Mouse (Mus musculus) midbrain, embryonic 10.5 days (tissue): ENCODE measurements at regions not wholly inside any gene's neighbourhood (a gene's known extent, or its start where the extent isn't known, plus 50 kb on each side); places are given as distances from the start of the nearest gene placed in this dataset.
A peak's percentile ranks its signal among the peaks of the same experiment; 100 is the strongest.

Experiments
- DNase-seq: peaks from one replicate; pipeline ENCODE4 v3.0.0-alpha.2; 2017; ENCODE audit warnings: low spot score
- H3K27ac ChIP-seq: fragments of 300-500 bp; sonication (generic); replicated peaks from 2 replicates; pipeline ENCODE4 v1.5.1; 2016; ENCODE audit warnings: mild to moderate bottlenecking
- H3K27me3 ChIP-seq: fragments of 300-500 bp; sonication (generic); 2 replicates; pipeline ENCODE4 v1.6.1; 2016; ENCODE audit warnings: low read depth, mild to moderate bottlenecking; ENCODE audit not compliant: poor library complexity, severe bottlenecking
- H3K36me3 ChIP-seq: fragments of 300-500 bp; sonication (generic); 2 replicates; pipeline ENCODE4 v1.6.1; 2016; ENCODE audit warnings: mild to moderate bottlenecking, moderate library complexity
- H3K4me1 ChIP-seq: fragments of 300-500 bp; sonication (generic); 2 replicates; pipeline ENCODE4 v1.6.1; 2016
- H3K4me3 ChIP-seq: fragments of 300-500 bp; sonication (generic); 2 replicates; pipeline ENCODE4 v1.5.1; 2016; ENCODE audit warnings: mild to moderate bottlenecking, moderate library complexity
- H3K9me3 ChIP-seq: fragments of 300-500 bp; sonication (generic); replicated peaks from 2 replicates; pipeline ENCODE4 v1.6.1; 2016; ENCODE audit warnings: mild to moderate bottlenecking
- WGBS: fragments of 180-500 bp; shearing (Covaris S2); methylation state at CpG from one replicate; pipeline ENCODE4 v1.1.7; 2016; 5-methylcytosine and 5-hydroxymethylcytosine counted together

DNA sequence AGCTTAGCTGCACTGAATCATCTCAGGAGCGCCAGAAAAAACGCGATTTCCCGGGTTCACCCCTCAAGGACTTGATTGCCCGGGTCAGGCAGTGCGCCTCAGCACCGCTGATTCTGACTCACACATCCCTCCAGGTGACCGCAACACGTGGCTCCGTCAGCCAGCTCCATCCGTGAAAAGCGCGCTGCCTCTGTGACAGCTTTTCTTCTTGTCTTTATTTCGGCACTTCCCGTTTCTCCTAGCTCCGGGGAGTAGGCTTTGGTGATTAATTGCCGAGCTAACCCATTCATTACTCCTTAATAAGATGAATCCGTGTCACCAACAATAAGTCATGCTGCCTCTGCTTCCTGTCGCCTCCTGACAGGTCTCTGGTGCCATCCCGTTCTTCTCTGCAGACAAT lies 108.6 kb downstream of the Katnal1 start:
- no peak for DNase-seq
- no peak overlapping the region for H3K27ac ChIP-seq
- 26% methylated on average over 20 of the region's 20 CpGs for WGBS
- peaks cover 13% of the 10 kb centered on the region for H3K4me1 ChIP-seq
- peaks cover 30% of the 10 kb centered on the region for H3K27me3 ChIP-seq
- H3K36me3 ChIP-seq, result no peaks in the 10 kb centered on the region
- H3K9me3 ChIP-seq, result no peaks in the 10 kb centered on the region
- H3K4me3 ChIP-seq, result peak overlapping the region; percentile 27

DNA sequence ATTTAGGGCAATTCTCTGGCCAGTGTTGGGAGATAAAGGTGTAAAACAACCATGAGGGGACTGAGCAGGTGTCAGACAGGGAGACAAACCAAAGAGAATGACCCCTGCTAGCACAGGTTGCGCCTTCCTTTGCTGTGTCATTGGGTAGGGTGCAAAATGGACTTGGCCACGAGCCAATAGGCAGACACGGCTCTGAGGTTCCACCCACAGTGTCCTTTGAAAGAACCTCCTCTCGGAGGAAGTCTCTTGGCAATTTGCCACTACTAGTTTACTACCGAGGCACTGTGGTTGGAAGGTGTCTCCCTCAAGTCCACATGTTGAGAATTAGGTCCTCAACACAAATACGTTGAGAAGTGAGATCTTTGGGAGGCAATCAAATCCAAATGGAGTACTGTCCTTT lies 109.7 kb downstream of the Katnal1 start:
- Histone ChIP-seq H3K4me1 (peaks cover 13% of the 10 kb centered on the region), H3K4me3 (no peak overlapping the region), H3K9me3 (no peaks in the 10 kb centered on the region), H3K27ac (no peak overlapping the region), H3K27me3 (peaks cover 30% of the 10 kb centered on the region), H3K36me3 (no peaks in the 10 kb centered on the region)
- WGBS, result 87% methylated on average over 6 of the region's 6 CpGs
- DNase-seq, result no peak

DNA sequence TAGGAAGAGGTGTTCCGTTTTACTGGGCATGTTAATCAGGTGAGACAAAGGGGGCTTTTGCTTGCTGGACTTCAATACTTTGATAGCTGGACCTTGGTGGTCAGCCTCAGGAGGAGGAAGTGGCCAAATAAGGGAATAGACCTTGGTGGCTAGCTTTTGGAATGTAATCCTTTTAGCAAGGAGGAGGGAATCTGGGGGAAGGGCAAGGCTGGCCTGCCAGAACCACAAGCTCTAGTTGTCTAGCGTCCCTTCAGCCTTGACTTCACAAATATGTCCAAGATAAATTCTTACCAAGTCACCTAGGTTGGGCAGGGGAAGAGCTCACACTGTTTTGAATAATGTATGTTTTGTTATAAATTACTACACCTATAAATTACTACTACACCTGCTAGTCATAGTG lies 110.4 kb downstream of the Katnal1 start:
- no peaks in the 10 kb centered on the region for H3K9me3 ChIP-seq
- H3K27ac ChIP-seq, result no peak overlapping the region
- 69% methylated on average over 2 of the region's 2 CpGs for WGBS
- H3K27me3 ChIP-seq, result peaks cover 30% of the 10 kb centered on the region
- H3K4me1 ChIP-seq, result peaks cover 13% of the 10 kb centered on the region
- H3K36me3 ChIP-seq, result no peaks in the 10 kb centered on the region
- no peak for DNase-seq
- H3K4me3 ChIP-seq, result no peak overlapping the region

DNA sequence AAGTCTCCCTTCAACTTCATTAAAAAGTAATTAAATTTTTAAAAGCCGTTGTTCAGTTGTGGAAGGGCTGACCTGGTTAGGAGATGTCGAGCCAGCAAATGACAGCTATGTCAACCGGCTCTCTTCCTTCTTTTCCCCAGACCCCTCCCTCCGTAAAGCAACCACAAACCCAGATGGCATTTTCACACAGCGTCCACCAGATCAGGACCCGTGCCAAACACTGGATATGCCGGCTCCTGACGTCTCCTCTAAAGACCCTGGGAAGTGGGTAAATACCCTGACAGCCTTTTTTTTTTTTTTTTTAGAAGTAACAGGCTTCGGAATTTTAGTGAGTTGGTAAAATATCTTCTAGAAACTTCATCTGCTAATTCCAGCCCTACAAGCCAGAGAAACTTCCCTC lies 116.3 kb downstream of the Katnal1 start:
- no peak overlapping the region for H3K27ac ChIP-seq
- no peak overlapping the region for H3K4me3 ChIP-seq
- DNase-seq, result no peak
- H3K9me3 ChIP-seq, result no peaks in the 10 kb centered on the region; the same call in 1 of the 2 replicates
- WGBS, result 83% methylated on average over 9 of the region's 9 CpGs
- H3K36me3 ChIP-seq, result no peaks in the 10 kb centered on the region
- peaks cover 33% of the 10 kb centered on the region for H3K27me3 ChIP-seq
- peaks cover 8% of the 10 kb centered on the region; the same call in 1 of the 2 replicates for H3K4me1 ChIP-seq

DNA sequence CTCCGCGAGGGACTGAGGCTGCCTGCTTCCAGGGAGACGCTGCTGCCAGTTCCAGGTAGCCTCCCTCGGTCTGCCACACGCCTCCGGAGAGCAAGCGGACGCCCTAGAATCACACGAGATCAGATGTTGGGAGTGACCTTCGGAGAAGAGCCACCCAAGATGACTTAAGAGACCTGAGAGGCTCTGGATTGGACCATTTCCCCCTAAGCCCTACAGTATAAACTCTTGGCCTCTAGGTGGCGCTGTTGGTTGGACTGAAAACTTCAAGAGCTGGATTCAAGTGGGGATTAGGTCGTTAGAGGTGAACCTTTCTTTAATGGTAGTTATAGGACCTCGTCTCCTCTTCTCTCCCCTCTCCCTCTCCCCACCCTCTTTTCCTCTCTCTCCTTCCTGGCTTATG lies 117.1 kb downstream of the Katnal1 start:
- Histone ChIP-seq H3K9me3 (no peaks in the 10 kb centered on the region; the same call in 1 of the 2 replicates), H3K4me3 (no peak overlapping the region), H3K36me3 (no peaks in the 10 kb centered on the region), H3K4me1 (peaks cover 8% of the 10 kb centered on the region; the same call in 1 of the 2 replicates), H3K27me3 (peaks cover 33% of the 10 kb centered on the region), H3K27ac (no peak overlapping the region)
- DNase-seq, result peak; percentile 75
- 21% methylated on average over 13 of the region's 13 CpGs for WGBS

DNA sequence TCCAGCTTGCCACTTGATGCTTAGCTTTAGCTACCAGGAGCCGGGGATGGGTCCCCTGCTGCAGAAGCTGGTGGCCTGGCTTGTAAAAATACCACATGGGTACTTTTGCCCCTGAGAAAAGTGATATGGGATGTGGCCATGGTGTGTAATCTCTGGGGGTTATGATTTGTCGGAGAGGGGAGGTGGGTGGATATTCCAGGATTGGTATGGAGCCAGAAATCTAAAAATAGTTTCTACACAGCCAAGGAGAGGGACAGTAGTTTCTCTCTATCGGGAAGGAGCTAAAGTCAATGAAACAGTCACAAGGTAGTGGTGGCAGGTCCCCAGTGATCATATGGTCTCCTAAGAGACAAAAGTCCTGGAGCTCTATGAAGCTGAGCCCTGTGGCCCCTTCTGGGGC lies 119.6 kb downstream of the Katnal1 start:
- H3K27me3 ChIP-seq, result peaks cover 33% of the 10 kb centered on the region
- peaks cover 8% of the 10 kb centered on the region; the same call in 1 of the 2 replicates for H3K4me1 ChIP-seq
- H3K36me3 ChIP-seq, result no peaks in the 10 kb centered on the region
- DNase-seq, result no peak
- no peak overlapping the region for H3K27ac ChIP-seq
- H3K4me3 ChIP-seq, result no peak overlapping the region
- 86% methylated on average over 3 of the region's 3 CpGs for WGBS
- no peaks in the 10 kb centered on the region; the same call in 1 of the 2 replicates for H3K9me3 ChIP-seq

DNA sequence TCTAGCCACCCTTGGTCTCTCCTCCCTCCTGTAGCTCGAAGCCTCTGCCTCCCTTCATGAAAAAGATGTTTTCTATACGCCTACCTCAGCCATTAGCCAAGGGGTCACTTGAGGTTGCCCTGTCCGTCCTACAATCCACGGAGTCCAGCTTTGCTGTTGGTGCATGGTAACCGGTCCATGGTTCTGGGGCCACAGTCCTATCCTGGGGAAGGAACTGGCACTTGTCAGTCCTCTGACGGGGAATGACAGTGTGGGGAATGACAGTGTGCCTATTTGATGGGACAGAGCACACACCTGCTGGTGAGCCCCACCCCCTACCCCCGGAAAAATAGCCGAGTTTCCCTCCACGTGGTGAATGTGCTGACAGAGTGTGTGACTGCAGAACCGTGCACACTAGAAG lies 120.1 kb downstream of the Katnal1 start:
- Histone ChIP-seq H3K9me3 (no peaks in the 10 kb centered on the region; the same call in 1 of the 2 replicates), H3K36me3 (no peaks in the 10 kb centered on the region), H3K4me1 (peaks cover 8% of the 10 kb centered on the region; the same call in 1 of the 2 replicates), H3K4me3 (no peak overlapping the region), H3K27me3 (peaks cover 33% of the 10 kb centered on the region), H3K27ac (no peak overlapping the region)
- 25% methylated on average over 10 of the region's 10 CpGs for WGBS
- DNase-seq, result no peak

DNA sequence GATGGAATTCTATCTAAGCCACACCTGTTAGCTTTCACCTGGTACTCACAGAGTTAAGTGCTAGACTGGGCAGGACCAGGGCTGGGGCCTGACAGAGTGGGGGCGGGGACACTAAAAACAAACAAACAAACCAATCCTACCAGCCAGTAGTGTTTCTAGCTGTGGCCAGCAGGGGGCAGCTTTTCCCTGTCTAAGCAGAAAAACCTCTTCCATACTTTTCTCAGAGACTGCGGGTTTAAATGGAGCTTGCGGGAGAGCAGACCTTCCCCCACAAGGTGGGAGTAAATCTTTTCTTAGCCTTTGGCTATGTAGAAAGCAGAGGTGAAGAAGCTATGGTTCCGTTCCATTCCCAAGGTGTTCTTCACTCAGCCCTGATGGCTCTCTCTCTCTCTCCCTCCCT lies 120.7 kb downstream of the Katnal1 start:
- 4% methylated on average over 4 of the region's 4 CpGs for WGBS
- no peak overlapping the region for H3K4me3 ChIP-seq
- H3K9me3 ChIP-seq, result no peaks in the 10 kb centered on the region; the same call in 1 of the 2 replicates
- H3K27me3 ChIP-seq, result peaks cover 37% of the 10 kb centered on the region
- peaks cover 8% of the 10 kb centered on the region; the same call in 1 of the 2 replicates for H3K4me1 ChIP-seq
- no peaks in the 10 kb centered on the region for H3K36me3 ChIP-seq
- H3K27ac ChIP-seq, result no peak overlapping the region
- DNase-seq, result peak; percentile 65

DNA sequence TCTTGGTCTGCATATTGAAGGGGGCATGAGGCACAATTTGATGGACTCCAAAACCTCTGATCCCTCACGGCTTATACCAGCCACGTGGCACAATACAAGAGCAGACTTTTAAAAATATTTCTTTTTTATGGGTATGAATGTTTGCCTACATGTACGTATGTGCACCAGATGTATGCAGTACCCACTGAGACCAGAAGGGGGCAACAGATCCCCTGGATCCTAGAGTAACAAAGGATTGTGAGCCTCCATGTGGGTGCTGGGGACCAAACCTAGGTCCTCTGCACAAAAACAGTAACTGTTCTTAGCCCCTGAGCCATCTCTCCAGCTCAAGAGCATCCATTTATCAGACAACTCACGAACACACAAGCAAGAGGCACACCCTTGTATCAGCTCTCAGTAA lies 121.5 kb downstream of the Katnal1 start:
- Histone ChIP-seq H3K36me3 (no peaks in the 10 kb centered on the region), H3K4me1 (peaks cover 9% of the 10 kb centered on the region; the same call in 1 of the 2 replicates), H3K4me3 (no peak overlapping the region), H3K27me3 (peaks cover 38% of the 10 kb centered on the region), H3K9me3 (no peaks in the 10 kb centered on the region; the same call in 1 of the 2 replicates), H3K27ac (no peak overlapping the region)
- 97% methylated on average over 4 of the region's 4 CpGs for WGBS
- DNase-seq, result no peak

DNA sequence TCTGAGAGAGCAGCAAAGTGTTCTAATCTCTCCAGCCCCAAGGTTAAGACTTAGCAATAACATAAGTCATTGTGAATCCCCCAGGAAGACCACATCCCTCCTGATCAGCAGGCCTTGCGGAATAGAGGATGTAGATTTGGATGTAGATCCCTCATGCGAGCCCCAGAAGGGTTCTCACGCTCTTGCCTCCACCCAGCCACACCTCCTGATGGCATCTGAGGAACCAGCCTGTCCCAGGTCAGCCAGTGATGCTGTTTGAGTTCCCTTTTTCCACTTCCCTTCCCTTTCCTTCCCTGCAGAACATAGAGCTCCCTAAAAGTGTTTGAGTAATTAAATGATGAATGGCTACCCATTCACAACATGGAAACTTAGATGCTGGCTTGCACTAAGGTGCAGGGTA lies 124.1 kb downstream of the Katnal1 start:
- H3K9me3 ChIP-seq, result no peaks in the 10 kb centered on the region; the same call in 1 of the 2 replicates
- H3K36me3 ChIP-seq, result no peaks in the 10 kb centered on the region
- peaks cover 22% of the 10 kb centered on the region for H3K27me3 ChIP-seq
- no peak for DNase-seq
- no peak overlapping the region for H3K4me3 ChIP-seq
- peaks cover 12% of the 10 kb centered on the region for H3K4me1 ChIP-seq
- H3K27ac ChIP-seq, result no peak overlapping the region
- 81% methylated on average over 3 of the region's 3 CpGs for WGBS

DNA sequence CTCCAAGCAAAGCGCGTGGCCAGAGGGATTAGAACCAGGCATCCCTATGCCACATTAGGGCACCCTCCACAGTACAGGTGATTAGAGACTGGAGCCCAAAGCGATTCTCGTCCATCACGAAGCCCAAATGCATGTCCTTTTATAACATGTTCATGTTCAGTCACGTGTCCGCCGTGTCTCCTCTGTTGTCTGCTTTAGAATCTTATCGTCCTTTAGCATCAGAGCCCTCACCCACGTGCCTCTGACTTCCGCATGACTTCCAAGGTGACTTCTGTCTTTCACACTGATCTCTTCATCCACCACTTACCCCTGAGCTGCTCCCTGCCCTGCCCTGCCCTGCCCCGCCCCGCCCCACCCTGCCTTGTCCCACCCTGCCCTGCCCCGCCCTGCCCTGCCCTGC lies 125.3 kb downstream of the Katnal1 start:
- no peak for DNase-seq
- Histone ChIP-seq H3K4me3 (no peak overlapping the region), H3K27me3 (peaks cover 14% of the 10 kb centered on the region), H3K4me1 (peaks cover 23% of the 10 kb centered on the region), H3K9me3 (no peaks in the 10 kb centered on the region; the same call in 1 of the 2 replicates), H3K36me3 (no peaks in the 10 kb centered on the region), H3K27ac (no peak overlapping the region)
- WGBS, result 92% methylated on average over 14 of the region's 14 CpGs

DNA sequence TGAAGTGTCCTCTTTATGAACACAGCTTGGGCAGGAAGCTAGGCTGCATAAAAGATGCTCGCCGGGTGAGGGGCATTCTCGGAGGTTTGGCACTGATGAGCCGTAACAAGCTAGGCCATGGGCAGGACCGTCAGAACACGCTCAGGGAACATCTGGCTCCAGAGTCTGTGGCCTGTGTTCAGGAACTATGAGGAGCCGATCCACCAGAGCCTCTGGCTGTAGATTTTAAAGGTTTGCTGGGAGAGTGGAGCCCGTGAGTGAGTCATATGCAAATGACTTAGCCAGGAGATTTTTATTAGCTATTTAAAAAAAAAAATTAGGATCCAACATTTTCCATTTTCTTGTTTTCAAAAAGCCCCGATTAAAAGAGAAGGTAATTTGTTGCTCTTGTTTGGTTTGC lies 126.4 kb downstream of the Katnal1 start:
- WGBS, result 83% methylated on average over 9 of the region's 9 CpGs
- peaks cover 14% of the 10 kb centered on the region; the same call in 1 of the 2 replicates for H3K27me3 ChIP-seq
- H3K27ac ChIP-seq, result no peak overlapping the region
- no peak for DNase-seq
- H3K4me3 ChIP-seq, result no peak overlapping the region
- no peaks in the 10 kb centered on the region for H3K36me3 ChIP-seq
- no peaks in the 10 kb centered on the region; the same call in 1 of the 2 replicates for H3K9me3 ChIP-seq
- H3K4me1 ChIP-seq, result peaks cover 30% of the 10 kb centered on the region

DNA sequence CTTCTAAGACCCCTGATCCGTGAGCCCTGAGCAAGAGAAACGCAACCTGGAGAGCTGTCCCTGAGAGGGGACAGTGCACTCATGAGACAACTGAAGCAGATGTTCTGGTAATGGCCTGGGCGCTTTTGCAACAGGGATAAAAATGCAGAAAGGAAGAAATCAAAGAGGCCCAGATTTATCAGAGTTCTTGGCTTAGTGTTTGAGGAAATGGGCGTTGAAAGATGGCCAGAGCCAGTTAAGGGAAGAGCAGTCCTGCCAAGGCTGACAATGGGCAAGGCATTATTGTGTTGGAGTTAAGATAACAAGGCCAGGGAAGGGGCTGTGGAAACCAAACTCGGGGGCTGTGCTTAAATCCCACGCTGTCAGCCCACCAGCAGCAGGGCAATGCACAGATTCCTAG lies 130.6 kb downstream of the Katnal1 start:
- no peak overlapping the region for H3K4me3 ChIP-seq
- 73% methylated on average over 6 of the region's 6 CpGs for WGBS
- H3K9me3 ChIP-seq, result no peaks in the 10 kb centered on the region
- H3K27me3 ChIP-seq, result peaks cover 23% of the 10 kb centered on the region; the same call in 1 of the 2 replicates
- H3K27ac ChIP-seq, result peak overlapping the region; percentile 52
- peaks cover 41% of the 10 kb centered on the region for H3K4me1 ChIP-seq
- no peak for DNase-seq
- H3K36me3 ChIP-seq, result no peaks in the 10 kb centered on the region

DNA sequence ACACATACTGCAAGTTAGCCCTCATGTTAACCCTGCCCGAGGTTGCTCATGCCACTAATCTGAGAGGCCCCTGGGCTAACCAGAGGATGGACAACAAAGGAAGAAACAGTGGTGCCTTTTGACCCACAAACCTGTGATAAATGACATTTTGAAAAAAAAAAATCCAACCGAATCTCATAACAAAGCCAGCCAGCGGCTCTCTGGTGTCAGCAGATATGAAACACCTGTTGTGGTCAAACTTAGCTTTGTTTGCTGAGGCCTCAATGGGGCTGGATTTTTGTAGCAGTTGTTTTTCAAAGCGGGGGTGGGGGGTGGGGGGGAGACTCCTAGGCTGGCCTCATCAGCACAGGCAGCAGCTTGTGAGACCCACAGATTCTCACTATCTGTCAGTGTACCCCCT lies 133.0 kb downstream of the Katnal1 start:
- H3K36me3 ChIP-seq, result no peaks in the 10 kb centered on the region
- H3K27me3 ChIP-seq, result peaks cover 25% of the 10 kb centered on the region
- 63% methylated on average over 4 of the region's 4 CpGs for WGBS
- no peak overlapping the region for H3K27ac ChIP-seq
- H3K9me3 ChIP-seq, result no peaks in the 10 kb centered on the region
- peaks cover 45% of the 10 kb centered on the region for H3K4me1 ChIP-seq
- no peak overlapping the region for H3K4me3 ChIP-seq
- DNase-seq, result no peak
